Mouse (Mus musculus) retina, postnatal 1 day (tissue): Measurements from ENCODE around the gene Pou2af1.

ENCODE experiments used
- DNase-seq: peaks from one replicate; pipeline ENCODE4 v3.0.0-alpha.2; 2012

Gene Pou2af1

DNA sequence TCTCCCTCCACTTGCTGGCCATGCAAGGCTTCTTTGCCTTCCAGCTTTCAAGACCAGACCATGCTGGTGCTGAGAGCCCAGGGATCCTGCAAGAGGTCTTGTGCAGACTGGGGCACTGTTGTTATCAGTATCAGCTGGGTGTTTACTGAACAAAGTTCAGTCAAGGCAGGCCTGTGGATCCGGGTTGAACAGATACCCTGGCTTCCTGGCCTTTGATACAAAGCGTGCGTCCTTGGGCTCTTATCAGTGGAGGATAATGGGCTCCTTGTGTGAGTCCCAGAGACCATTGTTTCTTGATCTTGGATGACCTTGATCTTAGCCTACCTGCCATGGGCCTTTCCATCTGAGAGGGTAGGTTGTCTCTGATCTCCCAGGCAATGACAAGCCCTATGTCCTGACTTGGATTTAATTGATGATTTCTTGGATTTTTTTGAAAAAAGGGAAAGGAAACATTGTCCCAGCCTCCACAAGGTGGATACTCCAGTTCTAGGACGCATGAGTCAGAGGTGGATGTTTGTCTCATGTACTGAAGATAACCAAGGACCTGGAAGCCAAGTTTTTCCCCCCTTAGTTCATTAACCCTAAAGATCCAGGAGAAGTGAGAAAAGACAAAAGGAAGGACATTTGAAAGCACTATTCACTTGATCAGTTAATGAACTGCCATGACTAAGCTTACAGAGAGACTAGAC, 17.3 kb downstream of the Pou2af1 start:
- DNase-seq, result no peak

DNA sequence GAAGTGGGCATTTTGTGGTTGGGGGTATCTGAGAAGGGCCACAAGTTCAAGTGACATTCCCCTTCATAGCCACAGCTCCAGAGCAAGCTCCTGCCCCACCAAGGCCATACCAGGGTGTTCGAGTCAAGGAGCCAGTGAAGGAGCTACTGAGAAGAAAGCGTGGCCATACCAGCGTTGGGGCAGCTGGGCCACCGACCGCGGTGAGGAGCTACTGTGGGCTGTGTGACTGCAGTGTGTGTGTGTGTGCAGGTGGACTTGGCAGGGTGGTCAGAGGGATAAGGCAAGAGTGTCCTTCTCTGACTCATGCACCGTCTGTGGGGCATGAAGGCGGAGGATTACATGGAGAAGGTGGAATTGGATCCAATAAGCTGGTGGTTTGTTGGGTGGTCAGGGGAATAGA, 18.7 kb downstream of the Pou2af1 start:
- DNase-seq, result no peak

DNA sequence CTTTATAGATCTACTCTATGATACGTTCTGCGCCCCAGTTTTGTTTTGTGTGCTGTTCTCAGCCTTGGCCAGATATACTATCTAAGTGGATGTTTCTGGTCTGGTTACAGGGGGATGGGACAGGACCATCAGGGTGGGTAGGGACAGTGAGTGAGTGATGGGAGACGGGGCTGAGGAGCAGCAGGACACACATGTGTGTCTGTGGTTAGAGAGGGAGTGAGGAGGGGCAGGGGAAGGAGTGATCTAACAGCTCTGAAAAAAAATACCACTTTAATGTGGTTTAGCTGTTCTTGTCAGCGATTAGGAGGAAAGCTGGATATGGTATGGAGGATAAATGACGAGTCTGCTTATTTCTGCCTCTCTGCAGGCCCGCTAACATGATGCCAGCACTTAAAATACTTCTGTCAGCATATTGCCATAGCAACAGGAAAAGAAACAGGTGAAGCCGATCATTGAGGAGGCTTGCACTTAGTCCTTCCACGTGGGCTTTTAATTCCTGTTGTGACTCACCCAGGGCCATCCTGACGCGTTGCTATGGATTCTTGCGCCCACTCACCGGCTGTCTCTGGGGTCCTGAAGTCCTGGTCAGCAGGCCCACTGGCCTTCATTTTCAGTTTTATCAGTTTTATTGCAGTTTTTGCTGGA, 25.4 kb downstream of the Pou2af1 start:
- peak; percentile 14 for DNase-seq

DNA sequence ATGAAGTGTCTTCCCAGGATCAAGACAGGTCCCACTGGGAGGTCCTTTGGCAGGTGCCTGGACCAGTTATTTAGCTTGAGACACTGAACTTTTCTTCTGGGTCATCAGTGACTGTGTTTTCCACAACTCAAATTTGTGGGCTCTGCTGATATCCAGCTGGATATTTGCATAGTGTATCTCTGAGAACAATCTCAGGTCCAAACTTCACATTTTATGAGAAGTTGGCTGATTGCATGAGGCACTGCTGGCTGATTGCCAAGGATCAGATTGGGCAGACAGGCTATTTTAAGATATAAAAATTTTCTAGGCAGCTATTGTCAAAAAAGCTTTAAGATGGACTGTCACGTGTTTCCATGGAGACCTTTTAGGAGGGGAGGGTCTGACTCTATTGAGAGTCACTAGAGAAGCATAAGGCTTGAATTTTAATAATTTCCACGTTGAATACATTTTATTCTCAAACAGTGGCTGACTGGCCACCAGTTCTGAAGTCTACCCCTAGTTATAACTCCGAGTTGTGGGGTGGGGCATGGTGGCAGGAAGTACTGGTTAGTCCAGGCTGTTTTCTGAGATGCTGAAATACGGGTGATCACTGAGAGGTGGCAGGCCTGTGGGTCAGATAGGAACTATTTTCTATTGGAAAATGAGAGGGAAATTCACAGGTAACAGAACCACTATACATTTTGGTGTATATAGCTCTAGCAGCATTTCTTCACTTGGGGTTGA, 43.4 kb downstream of the Pou2af1 start:
- DNase-seq, result no peak

DNA sequence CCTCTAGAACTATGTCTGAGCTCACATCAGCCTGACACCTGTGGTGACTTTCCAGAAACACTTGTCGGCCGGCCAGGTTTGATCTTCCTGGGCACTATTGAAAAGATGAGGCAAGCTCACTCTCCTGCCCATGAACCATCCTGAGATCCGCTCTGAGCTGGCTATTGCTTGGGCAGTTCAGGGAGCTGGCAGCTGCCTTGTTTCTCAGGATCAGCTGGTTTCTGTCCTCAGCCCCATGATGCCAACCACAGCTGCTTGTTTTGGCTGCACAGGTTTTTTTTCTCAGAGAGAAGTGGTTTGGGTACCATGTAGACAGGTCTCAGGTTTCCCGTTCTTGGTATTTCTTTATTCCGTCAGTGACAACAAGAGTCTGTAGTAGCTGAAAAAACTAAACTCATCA, 44.9 kb downstream of the Pou2af1 start:
- no peak for DNase-seq

DNA sequence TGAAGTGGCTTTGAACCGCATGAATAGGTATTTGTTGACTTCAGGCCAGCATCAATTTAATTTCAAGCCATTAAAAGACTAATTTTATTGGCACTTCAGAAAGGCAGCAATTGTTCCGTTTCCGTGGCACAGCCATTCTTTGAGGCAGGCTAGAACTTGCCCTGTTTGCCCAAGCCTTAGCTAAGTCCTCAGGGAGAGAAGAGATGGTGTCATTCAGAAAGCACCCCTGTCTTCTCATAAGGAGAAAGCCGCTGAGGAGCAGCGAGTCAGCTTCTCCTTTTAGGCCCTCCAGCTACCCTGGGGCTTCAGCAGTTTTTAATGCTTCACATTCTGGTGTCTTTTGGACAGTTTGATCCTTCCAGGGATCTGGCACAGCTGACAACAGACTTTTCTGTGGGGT, 55.3 kb downstream of the Pou2af1 start:
- DNase-seq, result no peak

DNA sequence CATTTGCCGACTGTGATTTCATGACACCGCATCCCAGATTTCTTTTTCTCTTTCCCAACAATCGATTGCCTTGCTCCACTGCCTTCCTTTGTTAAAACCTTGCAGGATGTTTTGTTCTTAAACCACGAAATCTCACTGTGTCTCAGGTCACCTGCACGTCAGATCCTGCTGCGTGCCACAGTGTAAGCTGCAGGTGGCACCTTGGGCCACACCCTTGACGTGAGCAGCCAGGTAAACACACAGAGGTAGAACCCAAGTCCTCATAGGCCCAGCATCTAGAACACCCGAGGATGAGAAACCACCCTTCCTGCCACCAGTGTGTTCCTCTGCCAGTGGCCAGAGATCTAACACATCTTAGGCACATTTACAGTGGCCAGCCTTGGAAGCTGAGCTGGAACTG, 57.6 kb downstream of the Pou2af1 start:
- no peak for DNase-seq

DNA sequence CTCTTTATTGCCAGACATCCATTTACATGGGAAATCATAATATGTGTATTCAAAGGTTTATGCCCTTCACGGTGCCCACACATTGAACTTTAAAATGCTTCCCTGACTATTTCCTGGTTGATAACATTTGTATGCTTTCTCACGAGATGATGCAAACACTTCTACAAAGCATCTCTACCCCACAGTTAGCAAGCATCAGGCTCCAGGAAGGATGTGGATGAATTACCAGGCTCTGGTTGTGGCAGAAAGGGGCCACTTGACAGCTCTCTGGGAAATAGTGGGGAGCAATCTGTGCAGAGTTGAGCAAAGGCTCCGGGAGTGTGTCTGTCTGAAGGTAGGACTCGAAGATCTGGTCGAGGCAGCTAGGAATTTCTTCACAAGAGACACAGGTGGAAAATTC, 58.6 kb downstream of the Pou2af1 start:
- DNase-seq, result no peak

DNA sequence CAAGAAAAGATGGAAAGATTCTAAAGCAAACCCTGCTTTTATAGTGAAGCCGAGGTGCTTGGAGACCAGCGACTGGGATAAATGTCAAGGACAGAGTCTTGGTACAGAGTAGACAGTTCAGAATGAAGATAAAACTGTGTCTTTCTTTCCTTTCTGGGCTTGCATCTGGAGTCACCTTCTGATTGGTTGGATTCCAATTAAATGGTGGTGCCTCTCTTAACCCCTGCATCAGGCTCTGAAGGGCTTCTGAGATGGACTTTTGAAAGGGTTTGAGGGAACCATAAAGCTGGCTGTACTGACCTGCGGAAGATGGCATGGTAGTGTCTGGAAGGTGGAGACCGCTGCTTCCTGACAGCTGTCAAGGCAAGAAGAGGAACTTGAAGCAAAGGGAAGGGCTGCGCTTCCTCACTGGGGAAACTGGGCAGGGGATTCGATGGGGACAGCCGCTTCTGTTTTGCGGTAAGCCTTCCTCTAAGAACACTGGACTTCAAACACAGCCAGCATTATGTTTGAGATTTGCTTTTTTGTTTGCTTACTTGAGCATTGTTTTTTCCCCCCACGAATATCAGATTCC, 60.2 kb downstream of the Pou2af1 start:
- no peak for DNase-seq

DNA sequence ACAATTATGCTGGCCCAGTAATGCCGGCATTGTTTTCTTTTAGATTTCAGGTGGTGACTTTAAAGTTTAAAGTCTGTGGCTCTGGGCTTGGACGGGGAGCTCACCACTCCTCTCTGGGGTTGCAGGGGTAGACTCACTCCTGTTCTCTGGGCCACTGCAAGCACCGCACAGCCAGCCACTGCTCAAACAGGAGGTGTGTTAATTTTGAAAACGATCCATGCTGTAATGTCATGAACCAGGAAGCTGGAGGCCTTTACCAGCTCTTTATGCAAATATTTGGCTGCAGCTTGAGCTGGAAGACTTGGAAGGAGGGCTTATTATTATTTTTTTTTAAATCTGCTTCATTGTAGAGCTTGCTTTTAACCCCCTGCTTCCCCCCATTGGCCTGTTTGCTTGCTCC, 61.2 kb downstream of the Pou2af1 start:
- peak; percentile 7 for DNase-seq

DNA sequence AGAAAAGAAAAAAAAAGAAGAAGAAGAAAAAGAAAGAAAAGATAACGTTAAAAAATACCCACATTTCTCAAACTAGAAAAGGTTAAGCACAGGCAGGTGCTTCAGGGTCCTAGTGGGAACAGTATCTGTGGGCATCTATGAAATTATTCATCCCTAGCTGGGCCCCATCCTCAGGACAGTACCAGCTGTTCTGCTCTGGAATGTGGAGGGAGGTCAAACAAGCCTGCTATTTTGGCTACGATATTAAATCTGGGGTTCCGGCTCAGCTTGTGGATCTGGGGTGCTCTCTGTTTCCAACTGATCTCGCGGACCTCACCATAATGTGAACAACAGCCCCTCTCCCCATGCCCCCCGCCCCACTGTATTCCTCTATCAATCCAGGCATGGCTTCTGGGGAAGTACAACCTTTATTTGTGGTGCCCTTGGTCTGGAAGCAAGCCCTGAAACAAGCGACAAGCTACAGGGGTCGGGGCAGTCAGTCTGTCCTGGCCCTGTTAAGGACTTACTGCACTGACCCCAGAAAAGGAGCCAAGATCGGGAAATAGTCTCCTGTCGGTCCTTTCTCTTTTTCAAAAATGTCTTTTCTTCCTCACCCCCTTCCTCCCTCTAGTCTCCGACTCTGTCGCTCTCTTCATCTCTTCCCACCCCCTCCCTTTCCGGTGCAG, 64.5 kb downstream of the Pou2af1 start:
- peak; percentile 16 for DNase-seq

DNA sequence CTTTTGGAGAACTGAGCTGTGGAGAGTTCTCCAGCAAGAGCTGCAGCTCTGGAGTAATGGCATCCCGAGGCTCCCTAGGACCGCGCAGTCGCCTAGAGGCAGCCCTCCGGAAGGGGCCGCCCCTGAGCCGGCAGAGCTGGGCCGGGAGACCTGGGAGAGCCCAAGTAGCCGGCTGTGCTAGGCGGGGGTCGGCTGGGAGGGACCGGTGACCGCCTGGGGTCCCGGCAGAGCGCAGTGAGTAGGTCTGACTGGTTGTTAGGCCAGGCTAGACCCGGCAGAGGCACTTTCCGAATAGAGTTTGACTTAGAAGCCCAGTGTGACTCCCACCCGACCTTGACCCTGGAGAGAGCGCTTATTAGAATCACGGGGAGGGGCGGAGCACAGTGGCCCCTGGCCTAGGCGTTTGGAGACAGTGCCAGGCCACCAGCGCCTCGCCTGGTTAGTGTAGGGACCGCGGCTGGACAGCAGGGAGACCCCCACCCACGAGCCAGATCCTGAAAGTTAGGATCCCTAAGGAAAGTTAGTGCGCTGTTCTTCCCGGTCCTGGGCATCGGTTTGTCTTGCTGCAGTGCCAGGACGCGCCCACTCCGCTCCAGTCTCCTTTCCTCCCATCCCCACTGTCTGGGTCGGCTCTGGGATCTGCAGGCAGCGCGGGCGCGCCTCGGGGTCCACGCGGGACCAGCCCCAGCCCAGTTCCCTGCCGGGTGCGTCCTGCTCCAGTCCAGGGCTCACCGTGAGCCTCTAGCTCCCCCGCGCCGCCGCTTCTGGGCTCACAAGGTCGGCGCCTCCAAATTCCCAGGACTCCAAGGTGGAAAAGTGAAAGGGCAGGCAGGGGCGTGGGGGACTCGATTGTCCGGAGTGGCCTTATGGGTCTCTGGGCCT, 65.2 kb downstream of the Pou2af1 start, which contains the start of gene Colca2:
TSS of gene Colca2 (minus strand) at position 70 of the 882 bp plus-strand sequence.
- DNase-seq, result peak; percentile 83

DNA sequence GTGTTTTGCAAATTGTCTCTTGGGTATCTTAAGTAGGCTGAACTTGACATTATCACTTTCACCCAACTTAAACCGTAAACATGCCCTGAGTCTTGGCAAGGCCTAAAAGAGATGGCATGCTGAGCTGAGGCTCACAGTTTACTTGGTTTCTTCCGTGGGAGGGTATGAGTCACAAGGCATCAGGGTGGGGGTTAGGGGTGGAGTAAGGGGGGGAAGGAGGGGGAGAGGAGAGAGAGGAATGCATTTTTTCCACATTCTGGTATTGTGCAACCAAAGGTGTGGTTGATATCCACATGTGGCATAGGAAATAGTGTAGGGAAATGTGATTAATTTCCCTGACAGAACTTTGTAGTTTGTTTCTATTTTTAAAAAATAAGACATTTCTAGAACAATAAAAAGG, 72.6 kb downstream of the Pou2af1 start:
- no peak for DNase-seq
